Mouse (Mus musculus) heart, adult 8-10 months (tissue): Measurements from ENCODE around the gene Tmem62. TPM values are rescaled to one million over a fixed set of nuclear protein-coding genes. Genes with fewer than 3 reads are reported as not detected.
"Not testable (repeated sequence)": the region's sequence is repeated elsewhere in the genome, so short reads cannot be mapped to it uniquely, and the experiment has no call there.

ENCODE experiments used
- DNase-seq: peaks from one replicate; pipeline ENCODE4 v3.0.0; 2022; ENCODE audit warnings: low spot score
- total RNA-seq, 4 experiments: library from RNA; stranded (reverse); gene quantifications; 2 replicates each; pipeline ENCODE4 v1.2.4; 2022

Tmem62 gene
- total RNA-seq, 4 experiments from 2014 or later, result 3.7 to 4.7 (median 4.0) TPM

- not testable (repeated sequence) for DNase-seq
These were observed 19.8 kb downstream of the Tmem62 start for GRCm38 (mm10) chr2:120996607-120997006.

- DNase-seq, result no peak
These were observed 22.0 kb downstream of the Tmem62 start for GRCm38 (mm10) chr2:120998863-120999262.

DNA sequence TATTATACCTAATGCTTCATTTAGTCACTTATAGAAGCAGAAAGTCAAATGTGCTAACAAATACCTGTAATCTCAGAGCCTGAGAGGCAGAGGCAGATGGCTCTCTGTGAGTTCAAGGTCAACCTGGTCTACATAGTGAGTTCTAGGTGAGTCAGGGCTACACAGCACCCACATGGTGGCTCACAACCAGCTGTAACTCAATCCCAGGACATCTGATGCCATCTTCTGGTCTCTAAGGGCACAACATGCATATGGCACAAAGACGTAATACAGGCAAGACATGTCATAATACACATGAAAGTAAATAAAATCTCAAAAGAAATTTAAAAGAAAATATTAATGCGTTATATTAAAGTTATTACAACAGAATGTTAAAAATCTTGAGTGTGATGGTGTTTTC, 26.8 kb downstream of the Tmem62 start:
- DNase-seq, result no peak

- DNase-seq, result no peak
These were observed 27.4 kb downstream of the Tmem62 start for GRCm38 (mm10) chr2:121004018-121004811.

GRCm38 (mm10) chr2:121006986-121007385, 30.2 kb downstream of the Tmem62 start:
- no peak for DNase-seq

GRCm38 (mm10) chr2:121007925-121008663, 31.3 kb downstream of the Tmem62 start, which contains the start of gene Ccndbp1:
Gene Ccndbp1 (plus strand): TSS chr2:121008403.
- DNase-seq, result peak; percentile 92

DNA sequence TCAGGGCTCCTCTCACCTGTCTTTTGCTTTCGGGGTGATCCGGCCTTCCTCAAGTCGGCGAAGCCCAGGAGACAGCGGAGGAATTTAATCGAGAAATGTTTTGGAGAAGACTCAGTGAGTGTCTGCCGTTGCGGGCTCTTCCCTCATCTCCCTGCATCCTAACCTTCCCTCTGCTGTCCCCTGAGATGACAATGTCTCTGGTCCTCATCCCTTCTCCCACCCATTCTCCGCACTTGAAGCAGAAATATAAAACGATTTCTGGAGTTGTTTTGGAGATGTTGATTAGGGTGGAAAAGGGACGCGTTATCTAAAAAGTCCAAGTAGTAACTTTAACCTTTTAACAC, 31.8 kb downstream of the Tmem62 start:
- no peak for DNase-seq

DNA sequence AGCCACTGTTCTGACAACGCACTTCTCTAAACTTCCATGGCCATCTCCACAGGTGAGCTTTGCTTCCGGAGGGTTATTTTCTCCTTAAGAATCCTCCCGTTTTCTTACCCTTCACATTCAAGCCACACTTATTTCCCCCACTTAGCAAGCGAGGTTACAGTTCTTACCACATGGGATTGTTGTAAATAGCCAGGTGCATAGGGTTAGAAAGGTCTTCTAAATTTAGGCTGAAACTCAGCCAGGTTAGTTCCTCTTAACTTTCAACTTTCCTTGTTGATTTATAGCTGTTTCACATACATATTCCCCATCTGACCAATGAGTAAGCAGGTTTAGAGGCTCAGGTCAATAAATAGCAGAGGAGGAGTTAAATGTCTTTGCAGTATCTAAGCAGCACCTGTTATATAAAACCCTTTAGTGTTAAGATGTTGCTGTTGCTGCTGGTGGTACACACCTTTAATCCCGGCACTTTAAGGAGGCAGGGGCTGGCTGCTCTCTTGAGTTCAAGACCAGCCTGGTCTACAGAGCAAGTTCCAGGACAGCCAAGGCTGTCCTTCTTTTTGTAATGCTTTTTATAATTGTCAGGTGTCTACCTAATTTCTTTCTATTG, 32.4 kb downstream of the Tmem62 start:
- DNase-seq, result no peak

GRCm38 (mm10) chr2:121012676-121013075, 35.9 kb downstream of the Tmem62 start:
- DNase-seq, result no peak

DNA sequence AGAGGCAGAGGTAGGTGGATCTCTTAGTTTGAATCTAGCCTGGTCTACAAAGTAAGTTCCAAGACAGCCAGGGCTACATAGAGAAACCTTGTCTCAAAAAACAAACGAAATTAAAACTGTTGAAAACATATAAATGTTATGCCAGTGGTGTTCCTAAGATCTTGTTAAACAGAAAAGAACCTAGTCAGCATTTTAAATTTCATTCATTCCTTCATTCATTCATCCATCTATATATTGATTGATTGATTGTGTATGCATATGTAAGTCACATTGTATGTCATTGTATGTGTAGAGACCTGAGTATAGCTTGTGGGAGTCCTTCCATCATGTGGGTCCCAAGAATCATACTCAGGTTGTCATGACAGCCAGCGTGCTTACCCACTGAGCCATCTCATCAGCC, 38.7 kb downstream of the Tmem62 start:
- no peak for DNase-seq

DNA sequence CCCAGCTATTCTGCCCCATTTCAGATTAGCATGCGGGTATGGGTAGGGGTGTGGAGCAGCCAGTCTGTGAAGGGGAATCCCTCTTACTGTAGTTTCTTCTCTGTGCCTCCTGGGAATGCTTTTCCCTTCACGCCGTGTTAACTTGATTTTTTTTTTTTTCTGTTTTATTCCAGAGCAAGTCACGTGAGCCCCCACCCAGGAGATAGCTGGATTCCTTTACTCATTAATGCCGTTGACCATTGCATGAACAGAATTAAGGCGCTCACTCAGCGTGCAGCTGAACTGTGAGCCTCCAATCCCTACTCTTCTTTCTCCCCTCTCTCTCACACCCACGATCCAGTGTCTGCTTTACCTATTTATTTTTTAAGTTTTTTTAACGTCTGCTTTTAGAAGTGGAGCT, 39.4 kb downstream of the Tmem62 start:
- DNase-seq, result no peak

DNA sequence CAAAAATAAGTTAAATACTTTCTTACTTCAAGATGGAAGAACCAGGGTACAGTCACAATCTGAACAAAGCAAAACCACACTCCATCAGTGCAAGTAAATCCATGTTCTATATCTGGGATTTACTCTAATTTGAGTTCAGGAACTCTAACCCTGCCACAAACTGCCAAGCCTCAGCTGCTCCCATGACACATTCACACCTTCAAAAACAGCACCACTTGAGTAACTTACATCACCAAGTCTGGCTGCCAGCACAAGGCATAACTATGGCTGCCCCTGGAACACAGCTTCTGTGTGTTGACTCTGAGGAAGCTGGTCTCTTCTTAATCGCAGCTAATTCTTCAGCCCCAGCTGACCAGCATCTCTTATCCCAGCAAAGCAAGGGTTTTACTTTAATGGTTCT, 40.3 kb downstream of the Tmem62 start:
- DNase-seq, result peak; percentile 13

DNA sequence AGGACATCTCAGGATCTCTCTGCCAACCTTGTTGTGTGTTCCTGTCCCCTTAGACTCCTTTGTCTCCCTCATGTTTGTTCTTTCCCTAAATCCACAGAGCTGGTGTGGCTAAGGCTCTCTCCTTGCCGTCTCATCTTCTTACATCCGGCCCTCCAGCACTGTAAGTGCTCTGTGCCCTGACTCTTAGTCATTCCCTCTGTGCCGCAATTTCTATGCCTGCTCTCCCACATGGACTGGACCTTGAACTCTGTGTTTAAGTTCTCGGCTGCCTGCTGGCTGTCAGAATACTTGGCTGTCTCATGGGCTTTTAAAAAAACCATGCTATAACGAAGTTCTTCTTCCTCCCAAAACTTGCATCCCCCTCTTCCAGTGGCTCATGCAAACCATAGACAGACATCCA, 46.1 kb downstream of the Tmem62 start:
- DNase-seq, result no peak

DNA sequence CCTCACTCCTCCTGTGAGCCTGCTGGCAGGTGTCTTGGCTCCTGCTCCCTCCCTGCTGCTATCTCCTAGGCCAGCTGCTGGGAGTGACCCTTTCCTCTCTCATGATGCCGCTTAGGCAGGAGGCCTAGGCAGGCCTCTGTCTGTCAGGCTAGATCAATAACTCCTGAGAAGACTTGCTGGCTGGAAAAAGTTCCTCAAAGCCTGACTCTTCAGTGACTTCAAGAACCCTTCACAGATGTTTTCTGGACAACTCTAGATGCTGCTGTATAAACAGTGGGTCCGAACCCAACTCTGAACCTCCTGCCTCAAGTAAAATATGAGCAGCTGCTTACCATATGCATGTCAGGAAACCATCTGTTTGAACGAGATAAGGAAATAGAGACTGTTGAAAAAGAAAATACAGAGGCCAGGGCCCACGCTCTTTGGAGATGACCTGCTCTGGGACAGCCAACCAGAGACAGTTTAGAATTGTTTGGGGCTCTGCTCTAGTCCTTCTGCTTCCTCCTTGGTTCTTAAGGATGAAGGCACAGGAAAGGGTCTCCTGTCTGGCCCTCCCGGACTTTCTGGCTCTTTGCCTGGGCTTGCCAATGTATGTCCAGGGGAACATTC, 60.0 kb downstream of the Tmem62 start, which contains the start of gene Epb42:
Gene Epb42 (minus strand): TSS at position 340 of the 609 bp plus-strand sequence.
- no peak for DNase-seq

DNA sequence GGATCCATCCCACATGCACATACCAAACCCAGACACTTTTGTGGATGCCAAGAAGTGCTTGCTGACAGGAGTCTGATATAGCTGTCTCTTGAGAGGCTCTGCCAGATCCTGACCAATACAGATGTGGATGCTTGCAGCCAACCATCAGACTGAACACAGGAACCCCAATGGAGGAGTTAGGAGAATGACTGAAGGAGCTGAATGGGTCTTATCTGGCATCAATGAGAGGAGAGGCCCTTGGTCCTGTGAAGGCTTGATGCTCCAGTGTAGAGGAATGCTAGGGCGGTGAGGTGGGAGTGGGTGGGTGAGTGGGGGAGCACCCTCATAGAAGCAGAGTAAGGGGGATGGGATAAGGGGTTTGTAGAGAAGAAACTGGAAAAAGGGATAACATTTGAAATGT, 62.0 kb downstream of the Tmem62 start:
- DNase-seq, result not testable (repeated sequence)

GRCm38 (mm10) chr2:121039382-121039781, 62.6 kb downstream of the Tmem62 start:
- DNase-seq, result no peak

DNA sequence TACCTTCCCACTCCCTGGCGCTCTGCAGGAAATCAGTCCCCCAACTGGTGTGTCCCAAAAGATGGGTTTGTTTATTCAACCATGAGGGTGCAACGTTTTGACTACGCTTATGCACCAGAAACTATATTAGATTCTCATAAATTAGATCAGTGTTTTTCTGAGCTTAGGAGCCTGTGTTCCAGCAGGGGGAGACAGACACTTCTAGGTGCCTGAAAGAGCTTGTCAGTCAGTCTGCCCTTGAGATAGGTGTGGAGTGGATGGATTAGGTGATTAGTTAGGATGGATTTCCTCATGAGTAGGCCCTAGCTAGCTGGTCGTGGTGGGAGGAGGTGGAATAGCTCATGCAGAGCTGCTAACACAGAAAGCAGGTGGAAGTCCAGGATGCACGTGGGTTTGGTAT, 64.3 kb downstream of the Tmem62 start:
- DNase-seq, result no peak

DNA sequence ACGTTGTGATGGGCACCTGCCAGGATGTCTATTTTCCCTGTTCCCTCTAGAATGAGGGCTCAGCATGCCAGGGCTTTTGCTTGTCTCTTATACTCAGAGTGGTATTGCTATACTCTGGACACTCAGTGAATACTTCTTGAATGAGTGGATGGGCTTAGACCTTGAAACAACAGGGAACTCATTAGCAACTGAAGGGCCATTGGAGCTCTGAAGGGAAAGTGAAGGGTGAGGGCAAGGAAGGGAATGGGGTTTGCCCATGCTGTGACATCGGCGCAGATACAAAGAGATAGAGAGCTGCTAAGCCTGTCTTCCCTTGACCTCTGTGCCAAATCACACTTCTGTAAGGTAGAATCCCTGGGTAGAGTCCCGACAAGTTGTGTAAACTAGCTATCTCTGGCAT, 68.8 kb downstream of the Tmem62 start:
- DNase-seq, result no peak

DNA sequence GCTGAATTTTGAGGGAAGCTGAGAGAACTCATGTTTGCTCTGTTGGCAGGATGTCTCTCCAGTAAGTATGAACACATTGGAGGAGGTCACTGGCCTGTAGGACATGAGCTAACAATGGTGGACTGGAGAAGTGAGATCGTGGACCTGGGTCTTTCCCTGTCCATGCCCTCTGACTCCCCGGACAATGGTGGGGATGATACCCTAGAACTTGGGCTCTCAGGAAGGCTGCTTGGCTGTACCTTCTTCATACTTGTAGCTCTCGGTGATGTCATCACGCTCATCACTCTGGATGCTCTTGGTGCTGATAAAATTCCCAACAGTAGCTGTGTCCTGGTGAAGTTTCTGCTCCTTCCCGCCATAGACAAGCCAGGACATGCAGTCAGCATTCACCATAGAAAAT, 75.4 kb downstream of the Tmem62 start:
- no peak for DNase-seq

- DNase-seq, result no peak
These were observed 77.2 kb downstream of the Tmem62 start for GRCm38 (mm10) chr2:121054060-121054459.

DNA sequence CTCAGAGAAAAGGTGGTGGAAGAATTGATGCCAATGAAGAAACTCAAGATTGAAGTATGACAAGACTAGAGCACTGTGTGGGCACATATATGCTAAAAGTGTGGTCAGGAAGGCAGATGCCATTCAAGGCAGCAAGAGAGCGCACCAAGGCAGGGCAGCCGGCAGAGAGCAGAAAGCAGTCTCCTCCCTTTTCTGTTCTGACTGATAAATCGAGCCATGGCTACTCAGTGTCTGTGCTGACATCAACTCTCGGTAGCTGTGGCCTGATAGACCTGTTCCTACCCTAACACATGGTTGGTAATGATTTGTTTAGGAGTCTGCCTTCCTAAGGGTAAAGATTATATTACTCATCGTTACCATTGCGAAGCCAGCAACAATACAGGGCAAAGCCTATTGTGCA, 79.1 kb downstream of the Tmem62 start:
- DNase-seq, result no peak
